Mouse (Mus musculus) mesoderm, embryonic 11.5 days (tissue): ENCODE data around the gene D16Ertd472e.

Source experiments
- DNase-seq: peaks from one replicate; pipeline ENCODE4 v3.0.0-alpha.2; 2012; ENCODE audit warnings: low read depth, low spot score

Gene D16Ertd472e

DNA sequence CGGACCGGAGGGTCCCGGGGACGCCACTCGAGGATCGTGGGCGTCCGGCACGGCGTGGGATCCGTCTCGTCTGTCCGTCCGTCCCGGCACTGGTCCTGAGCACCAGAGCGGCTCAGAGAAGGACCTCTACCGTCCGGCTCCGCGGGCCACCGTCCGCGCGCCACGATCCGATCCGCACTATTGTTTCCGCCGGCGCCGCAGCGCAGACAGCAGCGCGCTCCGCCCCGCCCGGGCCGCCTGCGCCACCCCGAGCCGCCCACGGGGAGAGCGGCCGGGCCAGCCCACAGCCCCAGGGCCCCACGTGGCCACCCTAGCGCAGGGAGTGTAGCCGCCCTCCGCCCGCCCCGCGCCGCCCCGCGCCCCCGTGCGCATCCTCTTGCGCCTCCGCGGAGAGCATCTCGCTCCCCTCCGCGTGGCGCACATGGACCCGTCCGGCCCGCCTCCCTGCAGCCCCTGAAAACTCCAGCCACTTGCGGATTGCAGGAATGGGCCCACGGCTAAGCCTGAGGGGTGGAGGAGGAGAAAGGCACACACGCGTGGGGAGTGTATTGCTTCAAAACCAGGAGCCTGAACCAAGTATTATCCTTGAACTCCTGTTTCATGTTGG lies at the start of gene D16Ertd472e:
Gene D16Ertd472e (minus strand): TSS at position 231 of the 607 bp plus-strand sequence.
- DNase-seq, result peak; percentile 89

DNA sequence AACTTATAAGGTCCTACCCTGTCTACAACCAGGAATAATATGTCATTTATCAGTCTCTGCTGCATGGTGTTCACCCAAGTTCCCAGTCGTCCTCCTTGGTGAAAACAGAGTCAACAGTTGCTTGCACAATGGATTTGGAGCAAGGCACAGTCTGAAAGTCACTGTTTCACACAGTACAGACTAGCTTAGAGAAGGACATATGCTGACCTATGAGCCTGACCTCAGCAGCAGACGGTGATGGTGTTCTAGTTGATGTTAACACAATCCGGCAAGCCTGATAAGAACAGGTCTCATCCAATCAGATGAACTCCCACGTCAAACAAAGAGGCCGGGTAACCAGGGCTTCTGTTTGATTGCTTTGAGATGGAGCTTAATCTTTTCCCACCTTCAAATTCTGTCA lies 46.2 kb upstream of the D16Ertd472e start:
- DNase-seq, result no peak

- DNase-seq, result no peak
These were observed 42.9 kb upstream of the D16Ertd472e start for GRCm38 (mm10) chr16:78619386-78619785.

DNA sequence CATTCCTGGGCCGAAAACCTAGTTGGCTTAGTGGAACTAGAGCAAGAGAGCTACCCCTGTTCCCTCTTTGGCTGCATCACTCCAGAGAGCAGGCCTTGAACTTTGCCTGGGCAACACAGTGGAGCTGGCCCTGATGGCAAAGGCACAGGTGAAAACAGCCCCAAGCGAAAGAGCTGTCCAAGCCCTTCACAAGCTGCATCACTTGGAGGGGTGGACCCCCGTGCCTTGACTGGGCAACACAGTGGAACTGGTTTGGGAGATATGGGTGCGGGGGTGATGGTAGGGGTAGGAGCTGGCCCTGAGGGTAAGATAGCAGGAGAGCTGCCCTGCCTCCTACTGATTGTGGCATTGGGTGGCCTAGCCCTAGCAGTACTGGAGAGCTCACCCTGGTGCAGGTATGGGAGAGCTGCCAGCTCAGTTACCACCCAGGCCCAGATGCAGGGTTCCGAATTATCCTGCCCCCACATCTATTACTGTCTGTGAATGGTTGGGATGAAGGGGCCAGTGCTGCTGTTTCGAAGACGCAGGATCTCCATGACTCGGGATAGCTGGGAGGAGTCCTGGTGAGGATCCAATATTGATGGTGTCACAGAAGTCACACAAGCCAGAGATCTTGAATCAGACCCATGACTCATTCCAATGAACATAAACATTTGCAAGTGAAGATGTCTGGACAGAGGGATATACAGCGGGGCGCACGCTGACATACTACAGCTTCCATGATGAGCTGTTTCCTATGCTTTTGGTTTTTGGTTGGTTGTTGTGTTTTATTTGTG lies 41.4 kb upstream of the D16Ertd472e start:
- no peak for DNase-seq

DNA sequence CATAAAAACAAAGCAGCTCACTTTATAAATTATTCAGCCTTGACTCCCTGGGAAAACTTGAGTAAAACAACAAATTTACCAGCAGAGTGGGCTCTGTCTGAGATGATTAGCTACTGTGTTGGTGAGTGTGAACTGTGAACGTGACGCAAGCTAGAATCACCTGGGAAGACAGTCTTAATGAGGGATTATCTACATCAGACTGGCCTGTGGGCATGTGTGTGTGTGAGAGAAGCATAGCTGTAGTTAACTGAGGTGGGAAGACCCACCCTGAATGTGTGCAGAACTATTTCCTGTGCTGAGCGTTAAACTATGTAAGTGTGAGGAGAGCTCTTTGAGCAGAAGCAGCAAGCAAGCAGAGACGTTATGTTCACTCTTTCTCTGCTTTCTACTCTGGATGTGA lies 29.7 kb upstream of the D16Ertd472e start:
- DNase-seq, result no peak

GRCm38 (mm10) chr16:78598919-78599318 lies 22.4 kb upstream of the D16Ertd472e start:
- DNase-seq, result no peak

DNA sequence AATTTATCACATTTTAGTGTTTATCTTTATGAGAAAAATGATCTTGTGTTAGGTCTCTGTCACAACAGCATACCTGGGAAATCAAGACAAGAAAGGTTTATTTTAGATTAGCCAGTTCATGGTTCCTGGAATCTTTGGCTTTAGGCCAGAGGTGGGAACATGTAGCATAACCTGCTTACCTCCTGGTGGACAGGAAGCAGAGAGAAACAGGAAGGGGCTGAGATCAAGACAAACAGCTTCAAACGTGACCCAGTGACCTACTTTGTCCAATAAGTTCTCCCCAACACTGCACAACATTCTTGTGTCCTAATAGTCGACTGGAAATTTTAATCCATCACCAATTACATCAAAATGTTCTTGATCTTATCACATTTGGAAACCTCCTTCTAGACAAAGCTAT lies 19.9 kb upstream of the D16Ertd472e start:
- no peak for DNase-seq

- DNase-seq, result no peak
These were observed 19.3 kb upstream of the D16Ertd472e start for GRCm38 (mm10) chr16:78595821-78596220.

DNA sequence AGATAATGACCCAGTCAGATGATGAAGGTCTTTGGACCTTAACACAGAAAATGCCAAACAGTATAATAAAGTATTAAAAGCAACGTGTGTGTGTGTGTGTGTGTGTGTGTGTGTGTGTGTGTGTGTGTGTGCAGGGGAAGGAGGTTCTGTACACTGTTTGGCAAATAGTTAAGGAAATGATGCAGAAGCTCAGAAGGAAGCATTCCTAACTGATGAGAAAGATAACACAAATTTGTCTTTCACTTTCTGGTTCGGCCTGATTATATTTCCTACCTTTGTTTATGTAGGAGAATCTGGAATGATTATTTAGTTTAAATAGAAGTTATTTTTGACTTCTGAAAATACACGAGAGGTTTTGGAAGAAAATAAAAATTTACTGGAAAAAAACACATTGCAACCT lies 17.6 kb upstream of the D16Ertd472e start:
- DNase-seq, result no peak

DNA sequence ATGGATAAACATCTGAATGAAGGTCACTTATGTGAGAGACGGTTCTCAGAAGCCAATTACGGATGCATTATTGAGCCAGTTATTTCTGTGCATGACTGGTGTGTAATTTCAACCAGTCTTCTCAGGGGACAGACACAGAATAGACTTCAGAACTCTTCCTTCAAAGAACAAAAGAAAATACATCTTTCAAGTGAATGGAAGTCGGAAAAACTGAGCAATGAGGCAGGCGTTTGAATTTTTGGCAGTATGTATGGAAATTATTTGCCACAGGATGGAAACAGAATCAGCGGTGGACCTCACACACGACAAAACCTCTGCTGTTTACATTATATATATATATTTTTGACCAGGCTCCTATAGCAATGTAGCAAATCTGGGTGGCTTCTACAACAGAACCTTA lies 14.6 kb upstream of the D16Ertd472e start:
- DNase-seq, result no peak

DNA sequence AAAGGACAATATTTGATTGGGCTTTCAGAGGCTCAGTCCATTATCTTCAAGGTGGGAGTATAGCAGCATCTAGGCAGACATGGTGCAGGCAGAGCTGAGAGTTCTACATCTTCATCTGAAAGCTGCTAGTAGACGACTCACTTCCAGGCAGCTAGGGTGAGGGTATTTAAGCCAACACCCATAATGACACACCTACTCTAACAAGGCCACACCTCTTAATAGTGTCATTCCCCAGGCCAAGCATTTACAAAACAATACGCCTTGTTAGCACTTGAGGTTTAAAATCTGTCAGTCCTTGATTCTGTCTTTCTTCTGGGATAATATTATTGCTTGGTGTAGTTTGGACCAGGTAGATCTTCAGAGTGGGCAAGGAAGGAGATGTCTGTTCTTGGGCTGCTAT lies 12.3 kb upstream of the D16Ertd472e start:
- no peak for DNase-seq

DNA sequence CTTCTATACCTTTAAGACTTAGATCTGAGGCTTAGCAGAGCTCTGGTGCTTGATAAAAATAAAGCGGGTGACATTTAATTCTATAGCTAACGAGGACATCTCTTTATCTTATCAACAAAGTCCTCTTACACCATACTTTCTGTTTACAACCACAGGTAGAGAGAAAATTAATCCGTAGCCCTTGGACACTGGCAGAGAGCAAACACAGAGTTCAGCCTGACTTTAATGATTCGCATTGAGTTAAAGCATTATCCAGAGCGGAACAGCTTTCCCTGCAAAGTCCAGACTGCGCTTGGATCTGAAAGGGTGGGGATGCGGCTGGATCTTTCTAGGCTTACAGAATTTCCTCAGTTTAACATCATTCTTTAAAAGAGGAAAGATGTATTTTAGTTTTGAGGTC lies 10.1 kb upstream of the D16Ertd472e start:
- DNase-seq, result no peak

DNA sequence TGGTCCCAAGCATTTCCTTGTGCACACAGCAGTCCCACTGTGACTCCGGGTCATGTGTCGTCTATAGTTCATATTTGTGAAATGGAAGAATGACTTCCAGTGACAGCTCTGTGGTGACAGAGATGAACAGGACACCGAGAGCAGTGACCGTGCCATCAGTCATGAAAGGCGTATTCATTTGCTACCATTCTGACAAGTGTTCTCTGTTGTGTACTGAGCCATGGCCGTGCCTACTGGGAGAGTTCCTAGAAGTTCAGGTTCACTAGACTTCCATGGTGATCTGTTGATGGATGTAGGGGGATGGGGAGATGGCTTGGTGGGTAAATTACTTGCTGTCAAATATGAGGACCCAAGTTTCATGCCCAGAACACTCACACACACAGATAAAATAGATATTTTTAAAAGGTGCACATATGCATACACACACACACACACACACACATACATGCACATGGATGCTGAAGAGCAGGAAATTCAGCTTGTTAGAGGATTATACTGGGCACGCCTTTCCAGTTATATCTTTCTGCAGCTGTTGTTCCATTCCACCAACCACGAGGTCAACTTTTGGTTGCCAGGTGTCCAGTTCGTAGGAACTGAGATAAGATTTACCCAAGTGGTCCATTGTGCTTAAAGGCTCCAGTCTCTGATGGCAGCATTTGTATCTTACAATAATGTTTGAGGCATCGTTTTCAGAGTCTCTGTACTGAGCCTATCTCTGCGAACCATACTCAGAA lies 9.3 kb upstream of the D16Ertd472e start:
- DNase-seq, result no peak

DNA sequence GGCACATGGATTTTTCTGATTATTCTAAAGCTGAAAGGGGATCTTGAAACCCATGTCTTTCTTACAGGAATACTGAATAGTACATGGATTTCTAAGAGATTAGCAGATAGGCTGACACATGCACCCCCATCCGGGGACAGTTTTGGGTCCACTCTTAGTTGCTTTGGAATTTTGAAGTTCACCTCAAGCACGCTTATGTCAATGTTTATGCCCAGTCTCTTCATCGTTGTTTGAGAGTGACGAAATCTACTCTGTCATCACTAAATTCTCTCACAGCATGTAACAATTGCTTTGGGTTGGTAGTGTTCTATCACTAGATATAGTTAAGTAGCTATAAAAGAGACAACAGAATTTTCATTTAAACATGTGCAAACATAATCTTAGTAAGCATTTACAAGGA lies 8.7 kb upstream of the D16Ertd472e start:
- DNase-seq, result no peak

DNA sequence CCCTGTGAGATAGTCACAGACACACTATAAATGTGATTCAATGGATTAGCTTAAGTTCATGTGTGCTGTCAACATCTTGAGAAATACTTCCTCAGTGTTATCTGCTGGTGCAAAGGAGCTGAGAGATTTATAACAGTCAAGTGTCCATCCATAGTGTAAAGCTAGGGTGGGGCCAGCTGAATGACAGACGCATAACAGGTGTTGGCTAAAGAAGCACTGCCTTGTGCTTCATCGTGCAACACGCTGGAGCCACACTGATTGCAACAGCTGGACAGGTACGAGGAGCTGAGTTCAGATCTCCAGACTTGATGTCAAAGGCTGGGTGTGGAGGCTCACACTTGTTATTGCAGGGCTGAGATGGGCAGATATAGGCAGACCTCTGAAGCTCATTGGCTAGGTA lies 7.5 kb upstream of the D16Ertd472e start:
- no peak for DNase-seq

- DNase-seq, result no peak
These were observed 3.9 kb upstream of the D16Ertd472e start for GRCm38 (mm10) chr16:78580387-78580786.

GRCm38 (mm10) chr16:78579386-78579785 lies 2.9 kb upstream of the D16Ertd472e start:
- DNase-seq, result no peak

DNA sequence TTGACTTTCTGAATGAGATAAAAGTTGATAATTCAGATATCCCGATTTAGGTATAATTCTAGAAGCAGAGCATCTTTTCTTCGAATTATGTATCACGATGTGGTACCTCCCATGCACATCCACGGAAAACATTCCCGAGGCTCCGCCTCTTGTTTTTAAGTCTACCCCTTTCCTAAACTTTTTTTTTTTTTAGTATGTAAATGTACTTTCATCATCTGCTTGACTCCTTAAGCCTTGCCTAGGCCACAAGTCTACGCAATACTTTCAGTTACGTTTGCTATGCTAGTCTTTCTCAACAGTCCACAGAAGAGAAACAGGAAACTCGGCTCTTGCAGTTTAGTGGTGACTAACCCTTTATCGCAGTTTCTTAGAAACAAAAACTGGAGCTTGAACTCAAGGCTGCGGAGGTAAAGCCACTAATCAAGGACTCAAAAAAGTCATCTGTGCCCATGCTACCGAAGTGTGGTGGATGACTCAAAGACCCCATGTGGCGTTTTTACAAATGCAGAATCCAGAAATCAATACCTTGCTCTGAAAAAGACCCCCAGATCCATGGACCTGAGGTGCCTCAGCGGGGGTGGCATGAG lies 670 bp upstream of the D16Ertd472e start:
- DNase-seq, result peak; percentile 20

- DNase-seq, result peak; percentile 66
These were observed 543 bp downstream of the D16Ertd472e start for GRCm38 (mm10) chr16:78575852-78576477.

DNA sequence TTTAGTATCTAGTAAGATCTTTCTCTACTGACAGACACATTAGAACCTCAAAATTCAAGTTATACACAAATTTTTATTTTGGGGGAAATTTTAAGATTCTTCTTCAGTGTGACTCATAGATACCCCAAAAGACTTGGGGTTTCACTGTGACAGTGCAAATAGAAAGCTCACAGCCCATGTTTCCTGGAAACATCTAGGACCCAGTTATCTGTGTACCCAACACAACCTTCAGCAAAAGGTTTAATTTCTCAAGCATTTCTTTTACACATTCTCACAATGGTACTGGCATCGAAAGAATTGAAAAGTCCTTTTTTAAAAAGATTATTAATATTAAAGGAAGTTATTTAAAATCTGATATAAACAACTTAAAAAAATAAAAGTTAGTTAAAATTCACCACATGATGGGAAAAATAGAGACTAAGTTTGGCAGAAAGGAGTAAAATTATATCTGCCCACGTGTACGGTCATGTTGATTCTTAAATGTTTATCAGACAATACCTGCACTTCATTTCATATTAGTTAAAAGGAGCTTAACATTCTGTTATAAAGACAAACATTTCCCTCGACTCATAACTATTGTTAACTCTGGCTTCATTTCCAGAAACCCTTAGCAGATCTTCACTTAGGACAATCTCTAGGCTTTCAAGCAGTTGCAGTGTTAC lies 1.2 kb downstream of the D16Ertd472e start:
- DNase-seq, result no peak

- no peak for DNase-seq
These were observed 2.3 kb downstream of the D16Ertd472e start for GRCm38 (mm10) chr16:78574241-78574640.
